Mouse (Mus musculus) CH12.LX (cell line): ENCODE measurements around the gene Capsl. TPM values are rescaled to one million over a fixed set of nuclear protein-coding genes. Genes with fewer than 3 reads are reported as not detected.

Source experiments
- DNase-seq: peaks from one replicate; pipeline ENCODE4 v3.0.0-alpha.2; 2013; ENCODE audit errors: extremely low read depth
- H3K27ac ChIP-seq: 2 replicates; pipeline ENCODE4 v1.5.1; 2012; ENCODE audit warnings: low read depth, mild to moderate bottlenecking, control low read depth, moderate library complexity; ENCODE audit not compliant: insufficient read depth
- H3K27me3 ChIP-seq: replicated peaks from 2 replicates; pipeline ENCODE3; 2012; ENCODE audit warnings: inconsistent platforms
- H3K36me3 ChIP-seq, 2 experiments: replicated peaks in 1 of 2; 2 replicates each; pipeline versions ENCODE3 to v1.6.1; 2012; ENCODE audit warnings: inconsistent platforms in 1 of 2, low read length in 1 of 2, mild to moderate bottlenecking in 1 of 2, mixed read lengths in 1 of 2, moderate library complexity in 1 of 2; ENCODE audit not compliant: control insufficient read depth in 1 of 2, insufficient read depth in 1 of 2
- H3K4me1 ChIP-seq, 2 experiments: 2 replicates each; pipeline ENCODE4 v1.6.1; 2012; ENCODE audit warnings: inconsistent platforms in 1 of 2, moderate library complexity in 1 of 2; ENCODE audit not compliant: insufficient read depth in 2 of 2, control insufficient read depth in 1 of 2
- H3K4me2 ChIP-seq: 2 replicates; pipeline ENCODE4 v1.6.1; 2012; ENCODE audit warnings: low read depth, mild to moderate bottlenecking, control low read depth; ENCODE audit not compliant: poor library complexity, insufficient read depth, severe bottlenecking
- H3K4me3 ChIP-seq, 3 experiments: fragments of 150-350 bp in 1 of 3; sonication (generic) in 1 of 3; replicated peaks in 1 of 3; 2 replicates each; pipeline versions ENCODE3 to v1.5.1; 2011 to 2012; ENCODE audit warnings: low read depth in 2 of 3, low read length in 2 of 3, mild to moderate bottlenecking in 2 of 3, moderate library complexity in 2 of 3, control low read depth in 1 of 3, improper control_type of control experiment in 1 of 3, inconsistent platforms in 1 of 3, mixed read lengths in 1 of 3; ENCODE audit not compliant: poor library complexity in 1 of 3
- H3K79me2 ChIP-seq: replicated peaks from 2 replicates; pipeline ENCODE4 v1.6.1; 2012; ENCODE audit warnings: mild to moderate bottlenecking, moderate library complexity; ENCODE audit not compliant: control insufficient read depth, poor library complexity, insufficient read depth, severe bottlenecking; ENCODE audit errors: extremely low read depth
- H3K9ac ChIP-seq: 2 replicates; pipeline ENCODE4 v1.6.1; 2012; ENCODE audit warnings: low read depth, mild to moderate bottlenecking, control low read depth, moderate library complexity; ENCODE audit not compliant: insufficient read depth
- H3K9me3 ChIP-seq: replicated peaks from 2 replicates; pipeline ENCODE3; 2012; ENCODE audit warnings: low read length, inconsistent platforms, mixed read lengths
- CHD1 ChIP-seq: IDR thresholded peaks from 2 replicates; pipeline ENCODE4 v1.6.1; 2012; ENCODE audit warnings: low read depth, low read length, improper control_type of control experiment, inconsistent platforms
- CHD2 ChIP-seq: IDR thresholded peaks from 2 replicates; pipeline ENCODE4 v1.6.1; 2011; ENCODE audit warnings: low read length, improper control_type of control experiment
- CTCF ChIP-seq, 2 experiments: IDR thresholded peaks in 1 of 2; conservative IDR thresholded peaks in 1 of 2; 2 replicates each; pipeline ENCODE4 v1.5.1; 2011 to 2012; ENCODE audit warnings: low read depth in 2 of 2, low read length in 2 of 2, improper control_type of control experiment in 1 of 2, inconsistent platforms in 1 of 2, mild to moderate bottlenecking in 1 of 2, moderate library complexity in 1 of 2
- E2F4 ChIP-seq: IDR thresholded peaks from 2 replicates; pipeline ENCODE4 v1.6.1; 2011; ENCODE audit warnings: low read depth, low read length, improper control_type of control experiment; ENCODE audit not compliant: insufficient replicate concordance
- ETS1 ChIP-seq: conservative IDR thresholded peaks from 2 replicates; pipeline ENCODE4 v1.6.1; 2012; ENCODE audit warnings: low read depth, mild to moderate bottlenecking, inconsistent platforms, low read length, improper control_type of control experiment, moderate library complexity
- GABPA ChIP-seq: IDR thresholded peaks from 2 replicates; pipeline ENCODE4 v1.6.1; 2012; ENCODE audit warnings: low read depth, low read length, improper control_type of control experiment, inconsistent platforms; ENCODE audit not compliant: insufficient replicate concordance
- JUN ChIP-seq: IDR thresholded peaks from 2 replicates; pipeline ENCODE4 v1.6.1; 2011; ENCODE audit warnings: low read depth, mild to moderate bottlenecking, low read length, improper control_type of control experiment, moderate library complexity; ENCODE audit not compliant: insufficient read depth
- MAFK ChIP-seq: IDR thresholded peaks from 2 replicates; pipeline ENCODE4 v1.6.1; 2011; ENCODE audit warnings: low read length, improper control_type of control experiment; ENCODE audit not compliant: insufficient replicate concordance
- MAX ChIP-seq: IDR thresholded peaks from 2 replicates; pipeline ENCODE4 v1.6.1; 2011; ENCODE audit warnings: low read length, improper control_type of control experiment
- MEF2A ChIP-seq: IDR thresholded peaks from 2 replicates; pipeline ENCODE4 v1.6.1; 2014; ENCODE audit warnings: low read depth, mild to moderate bottlenecking, inconsistent platforms, low read length, improper control_type of control experiment, borderline replicate concordance
- NELFE ChIP-seq: IDR thresholded peaks from 2 replicates; pipeline ENCODE4 v1.6.1; 2011; ENCODE audit warnings: low read depth, low read length, improper control_type of control experiment
- PAX5 ChIP-seq: IDR thresholded peaks from 2 replicates; pipeline ENCODE4 v1.6.1; 2012; ENCODE audit warnings: low read length, inconsistent platforms, mixed read lengths
- POLR2A ChIP-seq: IDR thresholded peaks from 2 replicates; pipeline ENCODE4 v1.6.1; 2011; ENCODE audit warnings: low read depth, mild to moderate bottlenecking, improper control_type of control experiment, low read length
- RAD21 ChIP-seq: IDR thresholded peaks from 2 replicates; pipeline ENCODE4 v1.6.1; 2011; ENCODE audit warnings: low read depth, mild to moderate bottlenecking, low read length, improper control_type of control experiment, moderate library complexity
- RCOR1 ChIP-seq: conservative IDR thresholded peaks from 2 replicates; pipeline ENCODE4 v1.6.1; 2012; ENCODE audit warnings: low read depth, mild to moderate bottlenecking, inconsistent platforms, low read length, improper control_type of control experiment
- SIN3A ChIP-seq: IDR thresholded peaks from 2 replicates; pipeline ENCODE4 v1.6.1; 2012; ENCODE audit warnings: low read length, improper control_type of control experiment, inconsistent platforms
- TBP ChIP-seq: conservative IDR thresholded peaks from 2 replicates; pipeline ENCODE4 v1.6.1; 2011; ENCODE audit warnings: low read depth, low read length, improper control_type of control experiment
- UBTF ChIP-seq: IDR thresholded peaks from 2 replicates; pipeline ENCODE4 v1.6.1; 2012; ENCODE audit warnings: low read depth, mild to moderate bottlenecking, inconsistent platforms, low read length, improper control_type of control experiment, moderate library complexity
- ZKSCAN1 ChIP-seq: IDR thresholded peaks from 2 replicates; pipeline ENCODE4 v1.6.1; 2012; ENCODE audit warnings: low read depth, inconsistent platforms, low read length, improper control_type of control experiment, borderline replicate concordance
- dilution Hi-C: fragments of 300-500 bp; cut with MboI; formaldehyde crosslinking; loops from 2 replicates; pipeline ENCODE4 v1.14.3; 2020; ENCODE audit warnings: low sequenced_read_pairs; ENCODE audit not compliant: extremely low pct_unique_long_range_greater_than_20kb, extremely low pct_ligation_motif_present
- in situ Hi-C: fragments of 300-500 bp; cut with MboI; formaldehyde crosslinking; loops from 3 replicates; pipeline ENCODE4 v1.14.3; 2019; ENCODE audit warnings: low sequenced_read_pairs, low pct_ligation_motif_present, low pct_unique_long_range_greater_than_20kb, mixed read lengths
- polyA plus RNA-seq: library from polyadenylated mRNA; unstranded; fragments of >175 nt; gene quantifications from 2 replicates; pipeline ENCODE4 v1.2.1, GENCODE M21; 2012; ENCODE audit warnings: low read depth; ENCODE audit not compliant: insufficient read length
- total RNA-seq, 2 experiments: library from RNA; depleted of rRNA; stranded (reverse); fragments of 300-350 nt in 1 of 2; fragments of >200 nt in 1 of 2; gene quantifications; 2 replicates each; pipeline ENCODE4 v1.2.3; 2012 to 2014

The Capsl gene
- total and polyA plus RNA-seq, 3 experiments = 1.2 to 5.0 (median 1.6) TPM

DNA sequence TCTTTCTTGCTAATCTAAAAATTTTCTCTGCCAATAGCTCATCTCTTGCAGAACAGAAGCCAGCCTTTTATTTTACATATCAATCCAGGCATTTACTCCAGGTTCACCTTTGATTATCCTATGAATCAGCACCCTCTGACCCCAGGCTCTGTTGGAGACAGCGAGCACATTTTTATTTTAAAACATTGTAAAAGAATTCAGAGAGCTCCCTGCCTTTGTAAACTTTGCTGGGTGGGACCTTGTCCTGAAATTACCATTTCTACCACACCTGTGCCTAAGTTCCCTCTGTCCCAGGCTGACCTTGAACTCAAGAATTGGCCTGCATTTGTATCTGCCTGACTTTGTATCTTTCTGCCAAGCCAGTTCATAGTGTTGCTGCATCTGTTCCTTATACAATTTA is 17.0 kb downstream of the Capsl start:
- dilution Hi-C loops = no loop called here
- H3K79me2 ChIP-seq = no peaks in the 10 kb centered on the region
- no peak for TF ChIP-seq MAFK
- no peak for TF ChIP-seq CHD2
- TF ChIP-seq, all 38 proteins: peak for 0
- Histone ChIP-seq H3K4me3 (no peak overlapping the region), H3K9ac (no peak overlapping the region), H3K4me1 (no peaks in the 10 kb centered on the region; a peak in 1 of 4 replicates), H3K9me3 (no peaks in the 10 kb centered on the region), H3K27me3 (no peaks in the 10 kb centered on the region), H3K4me2 (no peak overlapping the region), H3K27ac (no peak overlapping the region), H3K36me3 (no peaks in the 10 kb centered on the region)
- in situ Hi-C loops = loop anchor here (10.0 to 25.0 kb wide), 2 partner anchors 109 to 292 kb away; partner anchors contain the start of gene Spef2
- DNase-seq = no peak

DNA sequence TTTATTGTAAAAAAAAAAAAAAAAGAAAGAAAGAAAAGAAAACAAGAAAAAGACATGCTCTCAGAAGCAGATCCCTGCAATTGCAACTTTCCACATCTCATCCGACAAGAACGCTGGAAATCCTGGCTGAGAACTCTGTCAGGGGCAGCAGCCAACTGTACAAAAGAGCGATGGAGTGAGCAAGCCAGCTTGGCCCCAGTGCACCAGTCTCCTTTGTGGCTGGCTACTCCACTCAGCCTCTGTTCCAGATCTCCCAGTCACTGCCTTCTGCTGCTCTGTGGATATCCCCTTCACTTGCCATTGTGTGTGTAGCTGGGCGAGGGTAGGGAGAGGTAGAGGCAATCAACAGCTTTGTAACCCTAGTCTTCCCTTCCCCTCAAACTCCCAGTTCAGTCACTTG is 18.4 kb downstream of the Capsl start:
- Histone ChIP-seq H3K4me3 (no peak overlapping the region), H3K9me3 (no peaks in the 10 kb centered on the region), H3K36me3 (no peaks in the 10 kb centered on the region), H3K4me2 (no peak overlapping the region), H3K4me1 (no peaks in the 10 kb centered on the region; a peak in 1 of 4 replicates), H3K79me2 (no peaks in the 10 kb centered on the region), H3K9ac (no peak overlapping the region), H3K27ac (no peak overlapping the region), H3K27me3 (no peaks in the 10 kb centered on the region)
- DNase-seq = no peak
- in situ Hi-C loops (loop anchor here (10.0 to 25.0 kb wide), 2 partner anchors 108 to 291 kb away; partner anchors contain the start of gene Spef2), dilution Hi-C loops (no loop called here)
- TF ChIP-seq RCOR1 (no peak), CTCF (conservative IDR thresholded peaks at IDR 0.05 in 1 of 2, IDR thresholded peaks at IDR 0.05 in 1 of 2; ENCODE audit: low read depth in 2 of 2, low read length in 2 of 2) (no peak), E2F4 (no peak), GABPA (no peak), ZKSCAN1 (no peak), SIN3A (no peak), POLR2A (no peak), NELFE (no peak), ETS1 (no peak), MAX (no peak), TBP (no peak), PAX5 (no peak), UBTF (no peak), JUN (no peak), MEF2A (no peak), RAD21 (no peak), CHD1 (no peak)
